25 mouse cellular contexts compared by ENCODE assay signal in the genomic region with DNA sequence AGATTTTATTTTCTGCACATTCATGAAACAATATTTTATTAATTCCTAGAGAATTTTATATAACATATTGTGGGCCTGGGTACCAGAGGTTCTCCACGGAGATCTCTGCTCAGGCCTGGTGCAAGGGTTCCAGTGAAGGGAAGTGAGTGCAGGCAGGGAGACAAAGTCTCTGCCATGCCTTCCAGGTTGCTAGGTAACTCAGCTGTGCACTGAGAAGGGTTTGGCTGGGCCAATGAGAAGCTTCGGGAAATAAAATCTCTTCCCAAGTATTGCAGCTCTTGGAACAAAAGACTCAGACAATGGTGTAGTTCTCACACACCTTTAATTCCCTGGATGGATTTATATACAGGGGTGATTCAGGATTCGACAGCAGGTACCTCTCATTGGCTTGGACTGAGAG.
A peak's percentile ranks its signal among the peaks of the same experiment; 100 is the strongest.
DNase-seq lines count a peak whose midpoint lies in the region; ATAC-seq and TF ChIP-seq lines count a peak whose summit lies in the region.
"Had no signal": no experiment of that assay in that cellular context is flagged by ENCODE, and none has a peak within 500 bp of the region (broad histone marks: within the 10 kb centered on the region; RNA-seq: fewer than 3 reads in every experiment).

No protein-coding gene starts in this region.

- no peaks in the 10 kb centered on the region for H3K36me3 ChIP-seq in forebrain, embryonic 11.5 days (ENCODE audit: control insufficient read depth, insufficient read depth, low read length)
- H3K36me3 ChIP-seq in forebrain, embryonic 16.5 days (ENCODE audit: control insufficient read depth, insufficient read depth) = no peaks in the 10 kb centered on the region
- no peaks in the 10 kb centered on the region for H3K36me3 ChIP-seq in midbrain, embryonic 12.5 days
- no peaks in the 10 kb centered on the region for H3K36me3 ChIP-seq in midbrain, postnatal 0 days (ENCODE audit: insufficient read depth, low read length)
- H3K36me3 ChIP-seq in midbrain, embryonic 13.5 days = no peaks in the 10 kb centered on the region
- H3K36me3 ChIP-seq: embryonic facial prominence, embryonic 12.5 days; forebrain, embryonic 12.5 days; hindbrain, embryonic 10.5 days; hindbrain, embryonic 15.5 days; liver, embryonic 12.5 days had no signal

- H3K4me3 ChIP-seq in forebrain, embryonic 11.5 days (ENCODE audit: low read depth, low read length) = no peak overlapping the region
- no peak overlapping the region for H3K4me3 ChIP-seq in forebrain, embryonic 16.5 days (replicated peaks; ENCODE audit: low read length)
- no peak overlapping the region for H3K4me3 ChIP-seq in midbrain, embryonic 12.5 days
- no peak overlapping the region for H3K4me3 ChIP-seq in midbrain, postnatal 0 days (ENCODE audit: low read depth, low read length)
- no peak overlapping the region for H3K4me3 ChIP-seq in midbrain, embryonic 13.5 days (replicated peaks)
- H3K4me3 ChIP-seq: embryonic facial prominence, embryonic 12.5 days; forebrain, embryonic 12.5 days; hindbrain, embryonic 10.5 days; hindbrain, embryonic 15.5 days; liver, embryonic 12.5 days had no signal

- DNase-seq in forebrain, embryonic 11.5 days (ENCODE audit: low spot score) = no peak
- DNase-seq in midbrain, postnatal 0 days (ENCODE audit: low spot score) = no peak
- no peak for DNase-seq in frontal cortex, postnatal 25 days (ENCODE audit: low spot score in 2 of 2)
- no peak for DNase-seq in heart, adult 11 months
- DNase-seq: adrenal gland, adult 2 months; adrenal gland, postnatal 36 days; cerebellum, adult 2 months; cerebellum, postnatal 14 days; heart, postnatal 14 days; kidney, adult 11 months; layer of hippocampus, adult 9-11 months; liver, postnatal 0 days; lung, postnatal 36 days; right cerebral cortex, postnatal 14 days; thymus, postnatal 4 days had no signal

- H3K27ac ChIP-seq in forebrain, embryonic 11.5 days (ENCODE audit: low read depth, low read length) = no peak overlapping the region
- no peak overlapping the region for H3K27ac ChIP-seq in forebrain, embryonic 16.5 days (ENCODE audit: low read length)
- no peak overlapping the region for H3K27ac ChIP-seq in midbrain, embryonic 12.5 days (replicated peaks)
- H3K27ac ChIP-seq in midbrain, postnatal 0 days (ENCODE audit: low read depth, low read length) = no peak overlapping the region
- no peak overlapping the region for H3K27ac ChIP-seq in midbrain, embryonic 13.5 days
- H3K27ac ChIP-seq: embryonic facial prominence, embryonic 12.5 days; forebrain, embryonic 12.5 days; hindbrain, embryonic 10.5 days; hindbrain, embryonic 15.5 days; liver, embryonic 12.5 days had no signal

- no peaks in the 10 kb centered on the region for H3K4me1 ChIP-seq in forebrain, embryonic 11.5 days (replicated peaks; ENCODE audit: control insufficient read depth, insufficient read depth, low read length)
- H3K4me1 ChIP-seq in forebrain, embryonic 16.5 days (replicated peaks; ENCODE audit: control insufficient read depth, insufficient read depth, low read length) = no peaks in the 10 kb centered on the region
- H3K4me1 ChIP-seq in midbrain, embryonic 12.5 days = no peaks in the 10 kb centered on the region
- H3K4me1 ChIP-seq in midbrain, postnatal 0 days (ENCODE audit: insufficient read depth, low read length) = no peaks in the 10 kb centered on the region
- H3K4me1 ChIP-seq in midbrain, embryonic 13.5 days (replicated peaks) = no peaks in the 10 kb centered on the region
- H3K4me1 ChIP-seq: embryonic facial prominence, embryonic 12.5 days; hindbrain, embryonic 15.5 days; liver, embryonic 12.5 days had no signal

- TF ChIP-seq CTCF in midbrain, postnatal 0 days (IDR thresholded peaks at IDR 0.05) = no peak

- H3K9ac ChIP-seq in forebrain, embryonic 11.5 days (ENCODE audit: low read length) = no peak overlapping the region
- no peak overlapping the region for H3K9ac ChIP-seq in forebrain, embryonic 16.5 days (replicated peaks; ENCODE audit: low read depth, low read length)
- no peak overlapping the region for H3K9ac ChIP-seq in midbrain, embryonic 12.5 days (replicated peaks)
- H3K9ac ChIP-seq in midbrain, postnatal 0 days (replicated peaks; ENCODE audit: low read length, poor library complexity, severe bottlenecking) = no peak overlapping the region
- no peak overlapping the region for H3K9ac ChIP-seq in midbrain, embryonic 13.5 days (replicated peaks)
- H3K9ac ChIP-seq: embryonic facial prominence, embryonic 12.5 days; forebrain, embryonic 12.5 days; hindbrain, embryonic 15.5 days; liver, embryonic 12.5 days; liver, postnatal 0 days had no signal

- no peaks in the 10 kb centered on the region for H3K27me3 ChIP-seq in forebrain, embryonic 11.5 days (ENCODE audit: control insufficient read depth, insufficient read depth, low read length)
- H3K27me3 ChIP-seq in forebrain, embryonic 16.5 days (replicated peaks; ENCODE audit: control insufficient read depth, insufficient read depth, low read length) = no peaks in the 10 kb centered on the region
- H3K27me3 ChIP-seq in midbrain, embryonic 12.5 days = no peaks in the 10 kb centered on the region
- H3K27me3 ChIP-seq in midbrain, postnatal 0 days (ENCODE audit: insufficient read depth, low read length) = no peaks in the 10 kb centered on the region
- H3K27me3 ChIP-seq in midbrain, embryonic 13.5 days = 0 out of 2 replicates have a peak, but pooled peaks cover 3% of the 10 kb centered on the region
- H3K27me3 ChIP-seq: embryonic facial prominence, embryonic 12.5 days; forebrain, embryonic 12.5 days; hindbrain, embryonic 15.5 days; liver, embryonic 12.5 days had no signal

- 32% methylated on average over 3 of the region's 3 CpGs for WGBS in forebrain, embryonic 11.5 days
- 19% methylated on average over 3 of the region's 3 CpGs for WGBS in forebrain, embryonic 16.5 days
- 28% methylated on average over 3 of the region's 3 CpGs for WGBS in midbrain, embryonic 12.5 days
- 15% methylated on average over 3 of the region's 3 CpGs for WGBS in midbrain, postnatal 0 days
- WGBS in midbrain, embryonic 13.5 days = 20% methylated on average over 3 of the region's 3 CpGs

- ATAC-seq in forebrain, embryonic 11.5 days (replicated peaks; ENCODE audit: low FRiP score) = peak; percentile 56; the same call in 1 of the 2 replicates
- ATAC-seq in forebrain, embryonic 16.5 days = no peak
- peak; percentile 56; the same call in 1 of the 2 replicates for ATAC-seq in midbrain, embryonic 12.5 days (ENCODE audit: low FRiP score, low read depth)
- no peak for ATAC-seq in midbrain, postnatal 0 days (ENCODE audit: low FRiP score)
- 0 out of 2 replicates have a peak, but pooled peaks have one; percentile 70 for ATAC-seq in midbrain, embryonic 13.5 days
- ATAC-seq: activated CD4-positive, CD25-positive, alpha-beta regulatory T cell, adult 4 months; inflammation-experienced regulatory T-cells, adult 6 months; liver, embryonic 12.5 days; liver, postnatal 0 days had no signal

- H3K4me2 ChIP-seq in forebrain, embryonic 11.5 days (ENCODE audit: low read depth, low read length, severe bottlenecking) = no peak overlapping the region
- no peak overlapping the region for H3K4me2 ChIP-seq in forebrain, embryonic 16.5 days (ENCODE audit: low read length)
- H3K4me2 ChIP-seq in midbrain, embryonic 12.5 days (replicated peaks) = no peak overlapping the region
- no peak overlapping the region for H3K4me2 ChIP-seq in midbrain, postnatal 0 days (ENCODE audit: low read depth, low read length, poor library complexity, severe bottlenecking)
- H3K4me2 ChIP-seq in midbrain, embryonic 13.5 days (replicated peaks) = no peak overlapping the region
- H3K4me2 ChIP-seq: embryonic facial prominence, embryonic 12.5 days; forebrain, embryonic 12.5 days; hindbrain, embryonic 15.5 days; liver, embryonic 12.5 days had no signal

- no peaks in the 10 kb centered on the region for H3K9me3 ChIP-seq in forebrain, embryonic 11.5 days (ENCODE audit: control insufficient read depth, low read length)
- no peaks in the 10 kb centered on the region for H3K9me3 ChIP-seq in forebrain, embryonic 16.5 days (ENCODE audit: control insufficient read depth, low read length)
- H3K9me3 ChIP-seq in midbrain, embryonic 12.5 days = no peaks in the 10 kb centered on the region
- peaks cover 3% of the 10 kb centered on the region; the same call in 1 of the 2 replicates for H3K9me3 ChIP-seq in midbrain, postnatal 0 days (ENCODE audit: low read length)
- no peaks in the 10 kb centered on the region for H3K9me3 ChIP-seq in midbrain, embryonic 13.5 days
- H3K9me3 ChIP-seq: embryonic facial prominence, embryonic 12.5 days; forebrain, embryonic 12.5 days; hindbrain, embryonic 10.5 days; hindbrain, embryonic 15.5 days; liver, embryonic 12.5 days had no signal

Comparison
In these comparisons a context has a peak if more than half of its experiments do, and no peak if none do; other contexts are left out.
1. ATAC-seq: peak in forebrain, embryonic 11.5 days (single experiment), midbrain, embryonic 12.5 days (single experiment) and midbrain, embryonic 13.5 days (single experiment); none in forebrain, embryonic 16.5 days (single experiment) and midbrain, postnatal 0 days (single experiment).